Mouse (Mus musculus) 3134 (cell line): ENCODE measurements around the gene Olfr1014.

Experiments
- DNase-seq: peaks from one replicate; pipeline ENCODE4 v3.0.0-alpha.2; 2011; ENCODE audit warnings: low spot score; ENCODE audit not compliant: insufficient read length; ENCODE audit errors: extremely low read depth

The Olfr1014 gene

GRCm38 (mm10) chr2:85772413-85772812, at the start of gene Olfr1014:
Gene Olfr1014, plus strand, starts transcription at chr2:85772713.
- no peak for DNase-seq

DNA sequence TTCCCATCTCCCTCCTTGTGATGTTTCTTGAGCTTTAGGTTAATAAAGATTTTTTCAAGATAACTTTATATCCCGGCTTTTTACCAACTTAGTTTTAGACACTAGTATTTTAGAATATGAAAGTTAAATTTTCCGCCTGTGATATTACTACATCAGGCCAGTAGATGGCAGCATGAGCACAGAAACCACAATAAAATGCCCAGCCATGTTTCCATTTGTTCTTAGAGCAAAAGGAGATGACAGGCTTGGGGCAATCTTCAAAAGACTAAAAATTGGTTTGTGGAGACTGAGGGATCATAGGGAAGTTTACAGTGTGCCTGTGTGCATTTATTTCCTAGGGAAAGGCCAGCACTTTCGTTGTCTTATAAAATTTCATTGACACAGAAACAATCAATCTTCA, 46.7 kb upstream of the Olfr1014 start:
- no peak for DNase-seq

- no peak for DNase-seq
Measured at GRCm38 (mm10) chr2:85753822-85754221, 18.7 kb upstream of the Olfr1014 start.

GRCm38 (mm10) chr2:85762666-85763065, 9.8 kb upstream of the Olfr1014 start, which contains the start of gene Olfr1012:
Gene Olfr1012, minus strand, starts transcription at chr2:85762766.
- no peak for DNase-seq

- no peak for DNase-seq
Measured at GRCm38 (mm10) chr2:85766798-85767197, 5.7 kb upstream of the Olfr1014 start, which contains the start of gene Olfr1013. Gene Olfr1013, plus strand, starts transcription at chr2:85767098.

GRCm38 (mm10) chr2:85781717-85782116, 9.2 kb downstream of the Olfr1014 start, which contains the start of gene Olfr1015:
Gene Olfr1015, plus strand, starts transcription at chr2:85782017.
- DNase-seq: no peak

DNA sequence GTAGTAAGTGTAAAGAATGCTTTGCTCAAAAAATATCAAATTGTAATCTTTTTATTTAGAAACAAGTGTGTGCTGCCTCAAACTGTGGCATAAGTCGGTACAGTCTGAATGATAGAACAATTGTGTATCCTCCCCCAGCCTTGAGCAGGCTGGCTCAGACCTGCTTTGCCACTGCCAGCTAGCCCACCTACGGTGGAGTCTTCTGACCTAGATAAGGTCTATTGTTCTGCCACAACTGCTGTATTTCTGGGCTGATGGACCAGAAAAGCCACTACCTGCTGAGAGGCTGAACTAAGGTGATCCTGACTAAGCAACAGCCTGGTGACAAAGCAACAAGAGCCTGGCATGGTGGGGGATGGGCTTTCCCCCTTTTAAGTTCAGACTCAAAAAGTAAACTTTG, 19.8 kb downstream of the Olfr1014 start:
- DNase-seq: no peak

- DNase-seq: no peak
Measured at GRCm38 (mm10) chr2:85802444-85802843, 29.9 kb downstream of the Olfr1014 start, which contains the start of gene Olfr1016. Gene Olfr1016, minus strand, starts transcription at chr2:85802544.

- no peak for DNase-seq
Measured at GRCm38 (mm10) chr2:85804501-85804900, 32.0 kb downstream of the Olfr1014 start.

DNA sequence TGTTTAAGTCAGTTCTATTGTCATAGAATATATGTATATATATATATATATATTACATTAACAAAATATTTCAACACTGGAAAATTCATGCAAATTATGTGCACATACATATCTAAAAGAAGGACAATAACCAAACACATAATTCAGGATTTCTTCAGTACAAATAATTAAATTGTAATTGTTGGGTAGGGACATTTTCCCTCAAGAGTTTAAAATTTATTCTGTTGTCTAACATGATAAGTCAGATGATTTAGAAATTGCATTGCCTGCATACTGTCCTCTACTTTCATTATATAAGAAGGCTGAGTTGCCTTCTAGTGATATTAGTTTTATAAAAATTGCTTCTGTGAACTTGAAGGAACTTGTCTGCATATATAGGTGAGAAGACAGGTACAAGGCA, 45.7 kb downstream of the Olfr1014 start, which contains the start of gene Olfr1018:
TSS of gene Olfr1018 (plus strand) at position 301 of the 400 bp plus-strand sequence.
- no peak for DNase-seq
